Mouse (Mus musculus) kidney, adult 10 weeks (tissue): ENCODE measurements around the gene Cd37. TPM values are rescaled to one million over a fixed set of nuclear protein-coding genes. Genes with fewer than 3 reads are reported as not detected.

ENCODE experiments used
- polyA plus RNA-seq: library from polyadenylated mRNA; stranded (reverse); fragments of 350-450 nt; fragmentation: Illumina TruSeq; extraction: RNeasy Lipid Tissue Mini Kit (QIAGEN cat#74804); gene quantifications from one replicate; pipeline ENCODE4 v1.2.3, GENCODE M21; 2014; ENCODE audit warnings: low read depth, low replicate concordance

Cd37 gene
- polyA plus RNA-seq: not detected

DNA sequence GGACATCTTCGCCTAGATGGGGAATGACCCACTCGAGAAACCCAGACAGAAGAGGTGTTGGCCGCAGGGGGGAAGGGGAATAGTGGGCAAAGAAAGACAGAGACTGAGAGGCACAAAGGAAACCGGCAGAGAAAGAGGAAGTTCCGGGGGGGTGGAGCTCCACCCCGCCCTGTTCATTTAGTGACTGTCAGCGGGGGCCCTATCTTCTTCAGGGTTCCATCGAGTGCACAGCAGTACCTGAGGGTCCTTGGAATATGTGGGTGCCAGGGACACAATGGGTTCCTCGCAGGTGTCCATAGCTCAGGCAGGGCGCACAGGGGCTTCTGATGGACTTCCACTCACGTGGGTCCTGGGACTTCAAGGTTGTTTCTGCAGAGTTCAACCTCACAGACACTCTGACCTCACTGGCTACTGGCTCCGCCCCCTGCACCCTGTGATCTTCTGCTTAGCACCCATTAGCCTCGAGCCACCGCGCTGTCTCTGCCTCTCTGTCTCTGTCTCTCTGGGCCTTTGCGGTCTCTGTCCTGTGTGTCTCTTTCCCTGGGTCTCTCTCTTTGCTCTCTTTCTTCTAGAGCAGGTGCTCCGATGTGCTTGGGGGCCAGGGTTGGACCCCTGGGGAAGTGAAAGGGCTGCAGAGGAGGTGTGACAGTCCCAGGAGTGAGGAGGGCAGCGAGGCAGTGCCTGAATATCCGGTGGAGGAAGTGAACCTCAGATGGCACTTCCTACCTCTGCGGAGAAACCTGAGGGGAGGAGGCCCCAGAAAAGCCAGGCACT is at the start of gene Cd37:
TSS of gene Cd37 (minus strand) at position 393 of the 774 bp plus-strand sequence.

GRCm38 (mm10) chr7:45277136-45277760 is 38.3 kb upstream of the Cd37 start, which contains the start of gene Slc6a21:
Gene Slc6a21, plus strand, starts transcription at chr7:45277513.

GRCm38 (mm10) chr7:45240633-45241388 is 1.9 kb upstream of the Cd37 start, which contains the start of gene Slc6a16:
Gene Slc6a16, plus strand, starts transcription at chr7:45241085.

DNA sequence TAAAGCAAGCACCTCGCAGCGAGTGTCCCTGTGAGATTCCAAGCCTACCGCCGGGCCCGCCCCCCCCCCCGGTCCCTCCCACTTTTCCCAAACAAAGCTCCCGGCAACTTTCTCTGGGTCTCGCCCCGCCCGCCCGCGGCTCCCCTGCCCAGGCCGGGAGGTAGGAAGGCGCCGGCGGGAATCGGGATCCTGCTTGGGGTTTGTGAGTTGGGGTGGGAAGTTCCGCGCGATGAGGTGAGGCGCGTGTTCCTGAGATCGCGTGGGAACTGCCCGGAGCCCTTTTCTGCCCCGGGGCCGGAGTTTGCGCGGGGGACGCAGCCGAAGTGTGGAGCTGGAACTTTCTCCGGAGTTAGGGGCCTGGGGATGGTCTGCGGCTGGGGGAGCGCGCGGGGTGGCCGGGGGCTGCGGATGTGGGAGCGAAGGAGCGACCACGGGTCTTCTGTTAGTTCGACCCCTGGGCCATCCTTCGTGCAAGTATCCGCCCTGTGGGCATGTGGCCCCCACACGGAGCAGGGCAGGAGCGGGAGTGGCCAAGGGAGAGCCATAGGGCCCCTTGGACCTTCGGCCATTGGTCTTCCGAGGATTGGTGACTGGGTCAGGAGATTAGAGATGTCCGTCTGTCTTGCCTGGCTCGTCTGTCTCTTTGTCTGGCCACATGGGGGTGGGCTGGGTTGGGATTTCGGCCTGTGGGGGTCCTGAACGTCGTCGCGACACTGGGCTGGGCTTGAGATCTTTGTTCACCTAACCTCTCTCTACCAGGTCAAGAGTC is 23.1 kb downstream of the Cd37 start, which contains the start of gene Tead2:
TSS of gene Tead2 (plus strand) at position 81 of the 769 bp plus-strand sequence.

GRCm38 (mm10) chr7:45211851-45212251 is 27.1 kb downstream of the Cd37 start, which contains the start of gene Dkkl1:
Gene Dkkl1, minus strand, starts transcription at chr7:45212147.

DNA sequence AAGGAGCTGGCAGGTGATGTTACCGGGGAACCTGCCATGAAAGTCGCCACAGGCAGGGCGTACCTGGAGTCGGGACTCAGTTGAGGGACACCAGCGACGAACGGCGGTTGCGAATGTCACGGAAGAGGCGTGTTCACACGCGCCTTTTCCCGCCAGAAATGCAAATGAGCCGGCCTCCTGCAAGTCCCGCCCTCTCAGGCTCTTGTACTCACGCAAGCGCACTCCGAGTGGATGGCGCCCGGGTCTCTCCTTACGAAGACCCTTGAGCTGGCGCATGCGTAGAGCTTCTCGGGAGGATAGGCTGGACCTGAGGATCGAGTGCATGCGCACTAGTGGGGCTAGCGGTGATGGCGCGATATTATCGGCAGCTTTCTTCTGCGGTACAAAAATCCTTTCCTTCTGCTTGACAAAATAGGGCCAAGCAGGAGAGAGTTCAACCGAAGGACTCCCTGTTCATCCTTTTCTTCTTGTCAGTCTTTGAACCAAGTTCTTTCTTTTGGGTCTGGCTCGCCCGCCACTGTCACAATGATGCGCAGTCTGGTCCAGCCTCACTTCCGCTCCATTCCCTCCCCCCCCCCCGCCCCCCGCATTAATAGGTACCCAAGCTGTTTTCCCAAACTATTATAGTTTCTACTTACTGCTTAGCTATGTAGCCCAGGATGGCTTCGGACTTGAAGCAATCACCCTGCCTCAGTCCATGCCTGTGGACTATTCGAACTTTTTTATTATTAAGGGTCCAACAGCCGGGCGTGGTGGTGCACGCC is 34.4 kb downstream of the Cd37 start, which contains the start of gene Ccdc155:
TSS of gene Ccdc155 (minus strand) at position 513 of the 764 bp plus-strand sequence.

Other genes with a start within 250 kb of the Cd37 start
- gene Irf3, start 241.5 kb downstream of the Cd37 start, polyA plus RNA-seq: 12.8 TPM
- gene Bcl2l12, start 240.4 kb downstream of the Cd37 start, polyA plus RNA-seq: not detected
- 2.1 TPM for gene Scaf1, start 222.8 kb downstream of the Cd37 start, polyA plus RNA-seq
- gene Rras, start 221.2 kb downstream of the Cd37 start, polyA plus RNA-seq: 2.3 TPM
- gene Prr12, start 186.2 kb downstream of the Cd37 start, polyA plus RNA-seq: 0.12 TPM
- gene Nosip, start 176.7 kb downstream of the Cd37 start, polyA plus RNA-seq: 4.2 TPM
- gene Prrg2, start 176.4 kb downstream of the Cd37 start, polyA plus RNA-seq: 1.7 TPM
- gene Rcn3, start 146.9 kb downstream of the Cd37 start, polyA plus RNA-seq: not detected
- gene Fcgrt, start 135.3 kb downstream of the Cd37 start, polyA plus RNA-seq: 17.1 TPM
- 257 TPM for gene Rps11, start 114.7 kb downstream of the Cd37 start, polyA plus RNA-seq
- 320 TPM for gene Rpl13a, start 110.4 kb downstream of the Cd37 start, polyA plus RNA-seq
- not detected for gene Gm45713, start 102.9 kb downstream of the Cd37 start, polyA plus RNA-seq
- 6.0 TPM for gene Flt3l, start 102.7 kb downstream of the Cd37 start, polyA plus RNA-seq
- not detected for gene Pih1d1, start 84.8 kb downstream of the Cd37 start, polyA plus RNA-seq
- gene Aldh16a1, start 84.5 kb downstream of the Cd37 start, polyA plus RNA-seq: 2.0 TPM
- gene Slc17a7, start 75.2 kb downstream of the Cd37 start, polyA plus RNA-seq: not detected
- not detected for gene Gfy, start 59.5 kb downstream of the Cd37 start, polyA plus RNA-seq
- gene Pth2, start 58.1 kb downstream of the Cd37 start, polyA plus RNA-seq: not detected
- not detected for gene Ccdc155, start 34.2 kb downstream of the Cd37 start, polyA plus RNA-seq
- gene Dkkl1, start 27.0 kb downstream of the Cd37 start, polyA plus RNA-seq: not detected
- gene Tead2, start 23.4 kb downstream of the Cd37 start, polyA plus RNA-seq: 0.44 TPM
- not detected for gene Slc6a16, start 2.0 kb upstream of the Cd37 start, polyA plus RNA-seq
- not detected for gene Slc6a21, start 38.4 kb upstream of the Cd37 start, polyA plus RNA-seq
- 0.24 TPM for gene Trpm4, start 94.7 kb upstream of the Cd37 start, polyA plus RNA-seq
- not detected for gene Hrc, start 96.2 kb upstream of the Cd37 start, polyA plus RNA-seq
- gene Ppfia3, start 127.9 kb upstream of the Cd37 start, polyA plus RNA-seq: not detected
- not detected for gene Lin7b, start 131.5 kb upstream of the Cd37 start, polyA plus RNA-seq
- 40.0 TPM for gene Snrnp70, start 156.6 kb upstream of the Cd37 start, polyA plus RNA-seq
- gene Kcna7, start 166.5 kb upstream of the Cd37 start, polyA plus RNA-seq: not detected
- gene Ntf5, start 174.6 kb upstream of the Cd37 start, polyA plus RNA-seq: 0.53 TPM
- gene Lhb, start 181.7 kb upstream of the Cd37 start, polyA plus RNA-seq: not detected
- 5.7 TPM for gene Gys1, start 195.7 kb upstream of the Cd37 start, polyA plus RNA-seq
- gene Ruvbl2, start 199.0 kb upstream of the Cd37 start, polyA plus RNA-seq: 0.36 TPM
- gene Ftl1, start 220.8 kb upstream of the Cd37 start, polyA plus RNA-seq: 9.1 TPM
- gene Bax, start 227.8 kb upstream of the Cd37 start, polyA plus RNA-seq: 0.65 TPM
- not detected for gene Tulp2, start 242.8 kb upstream of the Cd37 start, polyA plus RNA-seq
- gene Gm45808, start 247.7 kb upstream of the Cd37 start, polyA plus RNA-seq: not detected
- 13.6 TPM for gene Dhdh, start 249.7 kb upstream of the Cd37 start, polyA plus RNA-seq